In genomic region chr1:188192971-188193370, GRCm38 (mm10) we compare ENCODE assay signal across 26 mouse cellular contexts.
"Had no signal": no experiment of that assay in that cellular context is flagged by ENCODE, and none has a peak within 500 bp of the region (broad histone marks: within the 10 kb centered on the region; RNA-seq: fewer than 3 reads in every experiment).

No protein-coding gene starts in this region.

- DNase-seq: gastrocnemius, postnatal 10 days; gastrocnemius, postnatal 25 days; heart, adult 18-20 months; heart, postnatal 14 days; heart, postnatal 4 days; kidney, adult 18-20 months; kidney, adult 8-10 months; kidney, postnatal 10 days; kidney, postnatal 25 days; layer of hippocampus, adult 9-11 months; layer of hippocampus, postnatal 36 days; left cerebral cortex, postnatal 4 days; lung, adult 18-20 months had no signal

- H3K9ac ChIP-seq: heart, embryonic 13.5 days; heart, embryonic 15.5 days; hindbrain, embryonic 12.5 days; hindbrain, embryonic 14.5 days; limb, embryonic 13.5 days; limb, embryonic 15.5 days; liver, embryonic 12.5 days; liver, embryonic 14.5 days had no signal

- H3K27ac ChIP-seq: heart, embryonic 10.5 days; heart, embryonic 13.5 days; heart, embryonic 15.5 days; hindbrain, embryonic 10.5 days; hindbrain, embryonic 12.5 days; hindbrain, embryonic 14.5 days; limb, embryonic 13.5 days; limb, embryonic 15.5 days; liver, embryonic 12.5 days; liver, embryonic 14.5 days had no signal

- ATAC-seq: hindbrain, embryonic 16.5 days; inflammation-experienced regulatory T-cells, adult 6 months; intestine, embryonic 16.5 days; liver, embryonic 12.5 days had no signal

- H3K36me3 ChIP-seq: heart, embryonic 10.5 days; heart, embryonic 15.5 days; hindbrain, embryonic 10.5 days; hindbrain, embryonic 12.5 days; limb, embryonic 13.5 days; limb, embryonic 15.5 days; liver, embryonic 12.5 days had no signal

- H3K4me2 ChIP-seq: heart, embryonic 13.5 days; heart, embryonic 15.5 days; hindbrain, embryonic 12.5 days; hindbrain, embryonic 14.5 days; limb, embryonic 13.5 days; limb, embryonic 15.5 days; liver, embryonic 12.5 days had no signal

- H3K27me3 ChIP-seq: heart, embryonic 13.5 days; heart, embryonic 15.5 days; hindbrain, embryonic 12.5 days; limb, embryonic 15.5 days; liver, embryonic 12.5 days had no signal

- H3K4me3 ChIP-seq: heart, embryonic 10.5 days; heart, embryonic 13.5 days; heart, embryonic 15.5 days; hindbrain, embryonic 10.5 days; hindbrain, embryonic 12.5 days; limb, embryonic 13.5 days; limb, embryonic 15.5 days; liver, embryonic 12.5 days had no signal

- H3K4me1 ChIP-seq: heart, embryonic 15.5 days; hindbrain, embryonic 10.5 days; hindbrain, embryonic 12.5 days; limb, embryonic 15.5 days; liver, embryonic 12.5 days had no signal

- H3K9me3 ChIP-seq: heart, embryonic 10.5 days; heart, embryonic 13.5 days; heart, embryonic 15.5 days; hindbrain, embryonic 10.5 days; hindbrain, embryonic 12.5 days; limb, embryonic 13.5 days; limb, embryonic 15.5 days; liver, embryonic 12.5 days had no signal
